Mouse (Mus musculus): ENCODE data around the gene Tbc1d22a. TPM values are rescaled to one million over a fixed set of nuclear protein-coding genes. Genes with fewer than 3 reads are reported as not detected.

Gene Tbc1d22a
- total and polyA plus RNA-seq, 3 experiments, result 15.1 to 21.1 TPM; not detected in 1

GRCm38 (mm10) chr15:86542371-86542770 lies 328.1 kb downstream of the Tbc1d22a start:
- H3K4me3 ChIP-seq (ENCODE audit: control insufficient read depth in 1 of 2, insufficient read depth in 1 of 2, low read depth in 2 of 2, low read length in 2 of 2), result no peak overlapping the region
- no peak for TF ChIP-seq MAZ (IDR thresholded peaks at IDR 0.05; ENCODE audit: low read depth, low read length)
- no peak for TF ChIP-seq MYB (IDR thresholded peaks at IDR 0.05; ENCODE audit: low read depth, low read length)
- no peak for TF ChIP-seq POLR2AphosphoS5 (IDR thresholded peaks at IDR 0.05; ENCODE audit: borderline replicate concordance, low read depth, low read length)
- no peak for TF ChIP-seq E2F4 (IDR thresholded peaks at IDR 0.05; ENCODE audit: borderline replicate concordance, low read depth, low read length)
- TF ChIP-seq ETS1 (IDR thresholded peaks at IDR 0.05; ENCODE audit: low read depth, low read length), result no peak
- no peak for TF ChIP-seq EP300 (IDR thresholded peaks at IDR 0.05; ENCODE audit: low read depth in 1 of 2, low read length in 2 of 2)
- TF ChIP-seq NRF1 (IDR thresholded peaks at IDR 0.05; ENCODE audit: insufficient read depth, low read depth, low read length, poor library complexity, severe bottlenecking), result no peak
- TF ChIP-seq GABPA (IDR thresholded peaks at IDR 0.05; ENCODE audit: low read depth, low read length), result no peak
- no peak for TF ChIP-seq CTCF (IDR thresholded peaks at IDR 0.05 in 2 of 3, conservative IDR thresholded peaks at IDR 0.05 in 1 of 3; ENCODE audit: control insufficient read depth in 1 of 3, insufficient read depth in 1 of 3, low read depth in 2 of 3, low read length in 3 of 3, poor library complexity in 1 of 3, severe bottlenecking in 1 of 3)
- no peak for TF ChIP-seq JUND (IDR thresholded peaks at IDR 0.05; ENCODE audit: low read depth, low read length)
- TF ChIP-seq UBTF (IDR thresholded peaks at IDR 0.05; ENCODE audit: borderline replicate concordance, insufficient read depth, low read depth, low read length), result no peak
- no peak for TF ChIP-seq ELF1 (IDR thresholded peaks at IDR 0.05; ENCODE audit: low read depth, low read length)
- TF ChIP-seq BHLHE40 (IDR thresholded peaks at IDR 0.05; ENCODE audit: borderline replicate concordance, low read depth, low read length), result no peak
- no peak for TF ChIP-seq ZMIZ1 (IDR thresholded peaks at IDR 0.05; ENCODE audit: low read depth, low read length)
- no peak for TF ChIP-seq GATA1 (IDR thresholded peaks at IDR 0.05; ENCODE audit: low read depth, low read length)
- TF ChIP-seq MEF2A (IDR thresholded peaks at IDR 0.05; ENCODE audit: extremely low read depth, insufficient replicate concordance, low read depth, low read length, poor library complexity, severe bottlenecking), result no peak
- TF ChIP-seq MAFK (IDR thresholded peaks at IDR 0.05; ENCODE audit: borderline replicate concordance, low read depth, low read length), result no peak
- TF ChIP-seq MXI1 (IDR thresholded peaks at IDR 0.05; ENCODE audit: low read depth, low read length), result no peak
- no peak for TF ChIP-seq POLR2AphosphoS2 (IDR thresholded peaks at IDR 0.05; ENCODE audit: low read length)
- no peak for TF ChIP-seq ZKSCAN1 (IDR thresholded peaks at IDR 0.05; ENCODE audit: low read depth, low read length)
- H3K27me3 ChIP-seq (ENCODE audit: control insufficient read depth in 1 of 2, insufficient read depth in 2 of 2, low read length in 2 of 2), result no peaks in the 10 kb centered on the region
- no peaks in the 10 kb centered on the region for H3K4me1 ChIP-seq (ENCODE audit: control insufficient read depth in 1 of 2, insufficient read depth in 2 of 2, low read length in 2 of 2)
- no peaks in the 10 kb centered on the region for H3K9me3 ChIP-seq (replicated peaks; ENCODE audit: insufficient read depth, low read length)
- no peaks in the 10 kb centered on the region for H3K79me2 ChIP-seq (ENCODE audit: control insufficient read depth, insufficient read depth, low read length, poor library complexity)
- H3K9ac ChIP-seq (ENCODE audit: control insufficient read depth, low read depth, low read length, poor library complexity, severe bottlenecking), result no peak overlapping the region
- no peak overlapping the region for H3K27ac ChIP-seq (ENCODE audit: control insufficient read depth, low read depth, low read length)
- no peaks in the 10 kb centered on the region for H3K36me3 ChIP-seq (ENCODE audit: control insufficient read depth in 1 of 2, insufficient read depth in 2 of 2, low read length in 2 of 2)
- no peak for DNase-seq (ENCODE audit: low read depth, low spot score)

All from MEL (cell line).